Mouse (Mus musculus) right cerebral cortex, adult 2 months (tissue): ENCODE results near the gene Olfr703.

ENCODE experiments used
- DNase-seq, 2 experiments: peaks; one replicate each; pipeline ENCODE4 v3.0.0; 2021 to 2022; ENCODE audit warnings: low spot score in 2 of 2

Olfr703 gene

GRCm38 (mm10) chr7:106843060-106843459, at the start of gene Olfr703:
TSS of gene Olfr703 (plus strand) at chr7:106843360.
- no peak for DNase-seq

- DNase-seq: no peak
Measured at GRCm38 (mm10) chr7:106808734-106809133, 34.4 kb upstream of the Olfr703 start, which contains the start of gene Olfr700. TSS of gene Olfr700 (minus strand) at chr7:106808834.

- no peak for DNase-seq
Measured at GRCm38 (mm10) chr7:106813829-106814228, 29.3 kb upstream of the Olfr703 start, which contains the start of gene Olfr701. TSS of gene Olfr701 (plus strand) at chr7:106814129.

- no peak for DNase-seq
Measured at GRCm38 (mm10) chr7:106815775-106816174, 27.4 kb upstream of the Olfr703 start.

GRCm38 (mm10) chr7:106818414-106818813, 24.7 kb upstream of the Olfr703 start:
- DNase-seq: no peak

GRCm38 (mm10) chr7:106833793-106834192, 9.4 kb upstream of the Olfr703 start, which contains the start of gene Olfr702:
TSS of gene Olfr702 (minus strand) at chr7:106833893.
- no peak for DNase-seq

- no peak for DNase-seq
Measured at GRCm38 (mm10) chr7:106862885-106863284, 19.7 kb downstream of the Olfr703 start, which contains the start of gene Olfr704. TSS of gene Olfr704 (plus strand) at chr7:106863185.

GRCm38 (mm10) chr7:106876791-106877190, 33.6 kb downstream of the Olfr703 start, which contains the start of gene Olfr705:
TSS of gene Olfr705 (minus strand) at chr7:106876891.
- DNase-seq: no peak

- DNase-seq: no peak
Measured at GRCm38 (mm10) chr7:106888062-106888461, 44.9 kb downstream of the Olfr703 start, which contains the start of gene Olfr706. TSS of gene Olfr706 (minus strand) at chr7:106888162.
